Mouse (Mus musculus) embryonic facial prominence, embryonic 10.5 days (tissue): Measurements from ENCODE around the gene Fbxo17. TPM values are rescaled to one million over a fixed set of nuclear protein-coding genes. Genes with fewer than 3 reads are reported as not detected.

Experiments
- DNase-seq: peaks from one replicate; pipeline ENCODE4 v3.0.0-alpha.2; 2017; ENCODE audit warnings: low spot score
- H3K27ac ChIP-seq: fragments of 300-500 bp; sonication (generic); replicated peaks from 2 replicates; pipeline ENCODE4 v1.5.1; 2016; ENCODE audit warnings: mild to moderate bottlenecking
- H3K27me3 ChIP-seq: fragments of 300-500 bp; sonication (generic); replicated peaks from 2 replicates; pipeline ENCODE4 v1.6.1; 2016; ENCODE audit warnings: low read depth, mild to moderate bottlenecking; ENCODE audit not compliant: poor library complexity, severe bottlenecking
- H3K36me3 ChIP-seq: fragments of 300-500 bp; sonication (generic); replicated peaks from 2 replicates; pipeline ENCODE4 v1.6.1; 2016; ENCODE audit warnings: mild to moderate bottlenecking, moderate library complexity
- H3K4me1 ChIP-seq: fragments of 300-500 bp; sonication (generic); 2 replicates; pipeline ENCODE4 v1.6.1; 2016
- H3K4me3 ChIP-seq: fragments of 300-500 bp; sonication (generic); 2 replicates; pipeline ENCODE4 v1.5.1; 2016; ENCODE audit warnings: mild to moderate bottlenecking, moderate library complexity
- H3K9me3 ChIP-seq: fragments of 300-500 bp; sonication (generic); 2 replicates; pipeline ENCODE4 v1.6.1; 2016; ENCODE audit warnings: mild to moderate bottlenecking
- WGBS: fragments of 180-500 bp; shearing (Covaris S2); methylation state at CpG from one replicate; pipeline ENCODE4 v1.1.7; 2016; 5-methylcytosine and 5-hydroxymethylcytosine counted together
- polyA plus RNA-seq: library from polyadenylated mRNA; unstranded; fragments of >200 nt; fragmentation: Nextera tagmentation; extraction: Ambion mirVana; gene quantifications from 2 replicates; pipeline ENCODE4 v1.2.1, GENCODE M21; 2016

Fbxo17 gene
- polyA plus RNA-seq, 1 experiment from 2014 or later: 14.3 TPM

GRCm38 (mm10) chr7:28722079-28722478 is 5.5 kb downstream of the Fbxo17 start:
- Histone ChIP-seq H3K27ac (no peak overlapping the region), H3K27me3 (0 out of 2 replicates have a peak, but pooled peaks cover 3% of the 10 kb centered on the region), H3K4me1 (peaks cover 10% of the 10 kb centered on the region), H3K4me3 (no peak overlapping the region), H3K9me3 (no peaks in the 10 kb centered on the region), H3K36me3 (peaks cover 12% of the 10 kb centered on the region)
- DNase-seq: no peak
- WGBS: 90% methylated on average over 7 of the region's 7 CpGs

DNA sequence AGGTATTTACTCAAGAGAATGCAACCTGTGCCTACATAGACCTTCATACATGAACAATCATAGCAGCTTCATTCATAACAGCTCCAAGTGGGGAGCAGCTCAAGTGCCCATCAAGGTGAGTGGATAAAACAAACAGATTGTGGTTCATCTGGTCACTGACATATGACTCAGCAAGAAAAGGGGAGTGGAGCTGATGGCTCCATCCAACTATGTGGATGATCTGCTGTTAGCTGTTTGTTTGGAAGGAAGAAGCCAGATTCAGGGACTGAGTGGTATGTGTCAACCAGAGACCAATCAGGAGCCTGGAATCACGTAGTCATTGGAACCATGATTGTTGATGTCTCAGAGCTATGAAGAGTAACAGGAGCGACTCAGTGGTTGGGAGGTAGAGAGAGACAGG is 8.0 kb downstream of the Fbxo17 start:
- no peaks in the 10 kb centered on the region; the same call in 1 of the 2 replicates for H3K4me1 ChIP-seq
- H3K36me3 ChIP-seq: peaks cover 12% of the 10 kb centered on the region
- no peaks in the 10 kb centered on the region for H3K9me3 ChIP-seq
- 94% methylated on average over 2 of the region's 2 CpGs for WGBS
- H3K27me3 ChIP-seq: no peaks in the 10 kb centered on the region
- no peak overlapping the region for H3K4me3 ChIP-seq
- DNase-seq: no peak
- H3K27ac ChIP-seq: no peak overlapping the region

DNA sequence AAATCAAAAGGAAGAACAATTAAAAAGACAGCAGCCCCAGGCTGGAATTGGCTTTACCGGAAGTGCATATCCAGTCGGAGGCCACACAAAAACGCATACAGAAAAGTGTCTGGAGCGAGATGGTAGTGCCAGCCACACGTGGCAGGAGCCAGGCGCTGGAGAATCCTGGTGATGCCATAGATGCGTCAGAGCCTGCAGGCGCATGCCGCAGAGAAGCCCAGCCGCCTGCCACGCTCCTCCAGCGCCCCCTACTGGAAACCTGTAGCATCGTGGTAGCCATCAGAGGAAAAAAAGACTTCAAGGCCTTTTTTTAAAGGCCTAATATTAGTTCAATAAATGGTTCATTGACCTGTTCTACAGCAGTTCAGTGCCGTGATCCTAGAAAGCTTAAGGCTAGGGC is 10.0 kb downstream of the Fbxo17 start:
- DNase-seq: peak; percentile 86
- H3K27ac ChIP-seq: no peak overlapping the region
- no peak overlapping the region for H3K4me3 ChIP-seq
- WGBS: 8% methylated on average over 14 of the region's 14 CpGs
- H3K4me1 ChIP-seq: no peaks in the 10 kb centered on the region
- H3K36me3 ChIP-seq: peaks cover 22% of the 10 kb centered on the region
- H3K9me3 ChIP-seq: peaks cover 10% of the 10 kb centered on the region
- H3K27me3 ChIP-seq: peaks cover 10% of the 10 kb centered on the region

DNA sequence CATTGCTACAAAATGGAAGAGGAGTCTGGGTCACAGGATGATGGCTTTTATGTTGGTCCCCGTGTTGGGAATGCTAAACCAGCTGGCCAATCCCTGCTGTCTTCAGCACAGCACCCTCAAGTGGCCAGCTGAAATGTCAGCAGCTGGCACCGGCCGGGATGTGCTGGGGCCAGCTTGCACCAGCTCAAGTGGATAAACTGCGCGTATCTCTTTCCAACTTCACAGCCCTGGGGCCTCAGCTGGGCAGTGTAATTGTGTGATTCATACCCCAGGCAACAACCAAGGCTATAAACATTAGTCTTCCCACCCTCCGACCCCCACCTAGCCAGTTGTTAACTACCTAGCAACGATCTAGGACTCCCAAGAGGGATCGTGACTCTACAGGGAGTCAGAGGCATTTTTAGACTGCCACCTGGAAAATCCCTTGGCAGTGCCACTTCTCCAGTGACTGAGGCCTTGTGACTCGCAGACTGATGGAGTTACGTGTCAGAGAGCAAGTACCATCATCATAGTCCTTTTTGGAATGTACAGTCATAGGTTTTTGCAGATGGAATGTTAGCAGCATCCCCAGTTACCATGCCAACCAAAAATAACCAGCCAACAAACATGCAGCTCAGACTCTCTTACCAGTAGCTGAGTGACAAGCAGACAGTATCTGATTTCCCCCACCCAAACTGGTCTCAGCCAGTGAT is 11.2 kb downstream of the Fbxo17 start:
- H3K9me3 ChIP-seq: peaks cover 13% of the 10 kb centered on the region
- H3K27ac ChIP-seq: no peak overlapping the region
- H3K4me1 ChIP-seq: peaks cover 7% of the 10 kb centered on the region
- peaks cover 18% of the 10 kb centered on the region for H3K27me3 ChIP-seq
- 57% methylated on average over 10 of the region's 10 CpGs for WGBS
- no peak overlapping the region for H3K4me3 ChIP-seq
- peak; percentile 24 for DNase-seq
- H3K36me3 ChIP-seq: peaks cover 23% of the 10 kb centered on the region

- peaks cover 18% of the 10 kb centered on the region for H3K4me1 ChIP-seq
- H3K27ac ChIP-seq: peak overlapping the region; percentile 76
Observed at GRCm38 (mm10) chr7:28732341-28733142, 15.9 kb downstream of the Fbxo17 start.

DNA sequence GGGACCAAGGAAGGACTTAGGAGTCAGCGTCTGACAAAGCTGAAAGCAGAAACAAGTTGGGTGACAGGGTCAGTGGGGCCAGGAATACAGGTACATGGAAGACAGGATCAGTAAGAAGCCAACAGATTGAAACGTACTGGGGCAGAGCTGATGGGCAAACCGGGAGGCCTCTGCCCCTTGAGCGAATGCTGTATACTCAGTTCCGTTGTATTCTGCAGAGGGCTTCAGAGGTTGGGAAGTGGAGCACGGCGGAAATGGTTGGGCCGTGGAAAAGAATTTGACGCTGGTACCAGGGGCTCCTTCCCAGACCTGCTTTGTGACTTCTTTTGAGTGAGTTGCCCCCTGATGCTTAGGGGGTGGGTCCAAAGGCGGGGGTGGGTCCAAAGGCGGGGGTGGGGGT is 16.6 kb downstream of the Fbxo17 start:
- peaks cover 18% of the 10 kb centered on the region for H3K4me1 ChIP-seq
- peak overlapping the region; percentile 76 for H3K27ac ChIP-seq
- H3K36me3 ChIP-seq: peaks cover 45% of the 10 kb centered on the region
- H3K4me3 ChIP-seq: peak overlapping the region; percentile 61
- peaks cover 18% of the 10 kb centered on the region for H3K27me3 ChIP-seq
- 6% methylated on average over 11 of the region's 11 CpGs for WGBS
- H3K9me3 ChIP-seq: peaks cover 13% of the 10 kb centered on the region
- DNase-seq: no peak

More at GRCm38 (mm10) chr7:28732341-28733142, 15.9 kb downstream of the Fbxo17 start:
- H3K4me3 ChIP-seq: peak overlapping the region; percentile 61
- H3K9me3 ChIP-seq: peaks cover 13% of the 10 kb centered on the region
- H3K27me3 ChIP-seq: peaks cover 18% of the 10 kb centered on the region
- peak; percentile 90 for DNase-seq
- peaks cover 38% of the 10 kb centered on the region for H3K36me3 ChIP-seq
- WGBS: 3% methylated on average over 58 of the region's 58 CpGs

DNA sequence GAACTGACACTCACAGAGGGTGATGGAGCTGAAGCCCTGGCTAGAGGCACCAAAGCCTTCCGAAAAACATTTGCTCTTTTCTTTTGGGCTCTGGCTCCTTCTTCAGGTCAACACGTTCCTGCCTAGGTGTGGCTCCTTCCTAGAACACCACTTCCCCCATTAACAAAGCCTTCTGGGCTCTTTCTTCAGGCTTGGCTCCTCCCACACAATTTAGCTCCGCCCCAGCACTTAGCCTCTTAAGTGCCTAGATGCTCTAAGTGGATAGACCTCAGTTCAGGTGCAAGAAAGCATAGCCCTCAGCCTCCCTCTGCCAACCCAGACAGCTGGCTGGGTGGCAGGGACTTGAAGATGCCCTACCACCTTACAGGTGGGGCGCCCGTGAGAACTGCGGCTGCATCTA is 19.1 kb downstream of the Fbxo17 start:
- 80% methylated on average over 6 of the region's 6 CpGs for WGBS
- peaks cover 65% of the 10 kb centered on the region for H3K36me3 ChIP-seq
- peaks cover 22% of the 10 kb centered on the region for H3K4me1 ChIP-seq
- no peak for DNase-seq
- no peak overlapping the region for H3K27ac ChIP-seq
- peaks cover 12% of the 10 kb centered on the region for H3K9me3 ChIP-seq
- peaks cover 18% of the 10 kb centered on the region for H3K27me3 ChIP-seq
- no peak overlapping the region for H3K4me3 ChIP-seq

DNA sequence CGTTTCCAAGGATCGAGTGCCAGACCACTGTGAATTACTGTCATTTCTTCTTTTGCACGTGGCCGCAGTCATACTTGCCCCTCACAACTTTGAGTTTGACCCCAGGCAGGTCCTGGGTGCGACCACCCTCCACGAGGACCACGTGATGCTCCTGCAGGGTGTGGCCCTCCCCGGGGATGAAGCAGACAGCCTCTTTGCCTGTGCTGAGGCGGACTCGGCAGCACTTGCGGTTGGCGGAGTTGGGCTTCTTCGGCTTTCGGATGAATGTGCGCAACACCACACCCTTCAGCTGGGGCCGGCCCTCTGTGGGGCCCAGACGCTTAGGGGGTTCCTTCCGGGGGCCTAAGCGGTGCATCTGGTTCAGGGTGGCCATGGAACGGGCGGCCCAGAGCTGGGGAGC is 23.2 kb downstream of the Fbxo17 start:
- Histone ChIP-seq H3K4me3 (peak overlapping the region; percentile 16; the same call in 1 of the 2 replicates), H3K9me3 (no peaks in the 10 kb centered on the region)

DNA sequence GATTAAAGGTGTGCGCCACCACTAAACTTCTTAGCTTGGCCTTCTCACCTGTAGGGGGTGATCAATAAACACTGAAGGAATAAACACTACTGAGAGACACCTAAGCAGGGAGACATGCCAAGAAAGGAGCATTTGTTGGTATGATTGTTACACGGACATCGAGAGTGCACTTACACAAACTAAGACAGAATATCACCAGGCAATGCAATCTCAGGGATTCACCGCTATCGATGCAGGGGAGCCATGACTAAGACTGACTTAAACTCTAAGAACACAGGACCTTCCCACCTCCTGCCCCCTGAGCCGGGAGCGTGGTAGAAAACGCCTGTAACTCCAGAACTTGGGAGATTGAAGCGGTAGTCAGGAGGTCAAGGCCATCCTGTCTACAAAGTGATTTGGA is 24.3 kb downstream of the Fbxo17 start:
- 42% methylated on average over 9 of the region's 9 CpGs for WGBS
- no peaks in the 10 kb centered on the region for H3K9me3 ChIP-seq
- H3K27me3 ChIP-seq: no peaks in the 10 kb centered on the region
- H3K4me3 ChIP-seq: peak overlapping the region; percentile 74
- peaks cover 20% of the 10 kb centered on the region for H3K4me1 ChIP-seq
- peak overlapping the region; percentile 95 for H3K27ac ChIP-seq
- peaks cover 63% of the 10 kb centered on the region for H3K36me3 ChIP-seq
- no peak for DNase-seq

More for the DNA sequence above, 23.2 kb downstream of the Fbxo17 start:
- H3K4me1 ChIP-seq: peaks cover 19% of the 10 kb centered on the region
- no peak for DNase-seq
- 94% methylated on average over 21 of the region's 21 CpGs for WGBS
- H3K27ac ChIP-seq: no peak overlapping the region
- H3K36me3 ChIP-seq: peaks cover 65% of the 10 kb centered on the region
- H3K27me3 ChIP-seq: no peaks in the 10 kb centered on the region

GRCm38 (mm10) chr7:28741368-28741708 is 24.7 kb downstream of the Fbxo17 start:
- Histone ChIP-seq H3K4me3 (peak overlapping the region; percentile 74), H3K9me3 (no peaks in the 10 kb centered on the region), H3K27me3 (no peaks in the 10 kb centered on the region), H3K4me1 (peaks cover 23% of the 10 kb centered on the region), H3K27ac (peak overlapping the region; percentile 95), H3K36me3 (peaks cover 63% of the 10 kb centered on the region)
- WGBS: 2% methylated on average over 13 of the region's 13 CpGs
- DNase-seq: no peak

DNA sequence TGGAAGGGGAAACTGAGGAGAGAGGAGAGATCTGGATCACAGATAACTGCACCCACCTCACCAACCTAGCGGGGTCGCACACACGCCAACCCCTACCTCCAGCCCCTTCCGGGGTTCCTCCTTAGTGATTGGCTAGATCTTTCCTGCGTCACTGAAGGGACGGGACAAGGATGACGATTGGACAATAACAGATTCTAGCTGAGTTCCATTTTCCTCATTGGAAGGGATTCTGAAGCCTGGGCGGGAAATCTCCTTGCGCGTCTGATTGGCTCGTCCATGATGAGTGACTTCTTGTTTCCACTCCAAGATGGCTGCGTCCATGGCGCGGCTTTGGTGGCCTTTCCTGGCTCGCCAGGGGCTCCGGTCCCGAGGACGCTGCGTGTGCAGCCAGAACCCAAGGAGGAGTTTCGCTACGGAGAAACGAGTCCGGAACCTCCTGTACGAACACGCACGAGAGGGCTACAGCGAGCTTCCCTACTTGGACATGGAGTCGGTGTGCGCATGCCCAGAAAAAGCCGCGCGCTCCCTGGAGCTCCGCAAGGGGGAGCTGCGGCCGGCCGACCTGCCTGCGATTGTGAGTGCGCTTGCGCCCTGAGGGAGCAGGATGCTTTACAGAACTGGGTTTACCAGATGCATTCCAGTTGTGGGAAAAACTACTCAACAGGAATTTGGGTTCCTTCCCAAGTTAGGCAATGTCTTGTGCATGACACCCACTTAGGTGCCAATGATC is 25.3 kb downstream of the Fbxo17 start, which contains the start of the genes Mrps12 and Sars2:
Mrps12 (minus strand) TSS at position 112 of the 730 bp plus-strand sequence.
Sars2 (plus strand) TSS at position 284 of the 730 bp plus-strand sequence.
- Histone ChIP-seq H3K36me3 (peaks cover 63% of the 10 kb centered on the region), H3K27ac (peak within 1 kb of the TSS; percentile 95)
- WGBS: under 1% methylated on average over 39 of the region's 39 CpGs

DNA sequence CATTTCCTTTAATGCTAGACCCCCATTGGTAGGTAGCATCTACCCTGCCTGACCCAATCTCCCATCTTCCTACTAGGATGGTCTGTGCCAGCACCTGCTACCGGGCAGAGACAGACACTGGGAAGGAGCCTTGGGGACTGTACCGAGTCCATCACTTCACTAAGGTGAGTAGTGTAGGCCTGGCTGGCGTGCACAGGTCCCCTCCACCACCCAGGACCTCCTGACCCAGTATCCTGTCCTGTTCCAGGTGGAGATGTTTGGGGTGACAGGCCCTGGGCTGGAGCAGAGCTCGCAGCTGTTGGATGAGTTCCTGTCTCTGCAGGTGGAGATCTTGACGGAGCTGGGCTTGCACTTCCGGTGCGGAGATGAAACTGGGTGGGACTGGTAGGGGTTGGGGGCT is 33.3 kb downstream of the Fbxo17 start:
- DNase-seq: no peak
- Histone ChIP-seq H3K36me3 (peaks cover 80% of the 10 kb centered on the region), H3K27ac (no peak overlapping the region), H3K4me3 (no peak overlapping the region), H3K27me3 (no peaks in the 10 kb centered on the region), H3K4me1 (peaks cover 15% of the 10 kb centered on the region), H3K9me3 (no peaks in the 10 kb centered on the region)
- 95% methylated on average over 7 of the region's 7 CpGs for WGBS

More for the DNA sequence above, 25.3 kb downstream of the Fbxo17 start, which contains the start of the genes Mrps12 and Sars2:
- H3K4me1 ChIP-seq: peaks cover 23% of the 10 kb centered on the region
- peak; percentile 94 for DNase-seq
- peak within 1 kb of the TSS; percentile 74 for H3K4me3 ChIP-seq
- H3K27me3 ChIP-seq: no peaks in the 10 kb centered on the region
- H3K9me3 ChIP-seq: no peaks in the 10 kb centered on the region
